Mouse (Mus musculus) layer of hippocampus, postnatal 36 days (tissue): Measurements from ENCODE around the gene Gprc5b. TPM values are rescaled to one million over a fixed set of nuclear protein-coding genes. Genes with fewer than 3 reads are reported as not detected.
A peak's percentile ranks its signal among the peaks of the same experiment; 100 is the strongest.

Experiments
- DNase-seq, 2 experiments: peaks; one replicate each; pipeline ENCODE4 v3.0.0; 2022
- total RNA-seq, 2 experiments: library from RNA; stranded (reverse); gene quantifications; 2 replicates each; pipeline ENCODE4 v1.2.3; 2021

Gene Gprc5b
- total RNA-seq, 2 experiments from 2014 or later, result 122 to 123 TPM

GRCm38 (mm10) chr7:118989275-118989856 lies 5.6 kb downstream of the Gprc5b start:
- no peak for DNase-seq

GRCm38 (mm10) chr7:118986369-118986768 lies 8.6 kb downstream of the Gprc5b start:
- DNase-seq, result no peak

- no peak for DNase-seq
Measured at GRCm38 (mm10) chr7:118985786-118986185, 9.2 kb downstream of the Gprc5b start.

DNA sequence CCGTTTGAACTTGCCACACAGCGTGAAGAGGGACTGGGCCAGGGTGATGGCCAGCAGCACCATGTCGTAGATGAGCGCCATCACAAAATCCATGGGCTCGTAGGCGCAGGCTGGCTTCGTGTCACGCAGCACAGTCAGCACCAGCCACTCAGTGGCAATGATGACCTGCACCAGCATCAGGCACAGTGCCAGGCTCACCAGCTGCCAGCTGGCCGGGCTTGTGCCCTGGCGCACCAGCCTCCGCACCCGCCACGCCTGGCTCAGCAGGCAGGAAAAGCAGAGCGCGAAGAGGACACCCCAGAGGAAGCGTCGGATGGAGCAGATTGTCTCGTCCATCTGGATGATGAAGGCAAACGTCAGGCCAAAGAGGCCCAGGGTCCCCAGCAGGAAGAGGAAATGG lies 11.1 kb downstream of the Gprc5b start:
- peak; percentile 83 to 87 for DNase-seq

GRCm38 (mm10) chr7:118982586-118982985 lies 12.4 kb downstream of the Gprc5b start:
- DNase-seq, result no peak

GRCm38 (mm10) chr7:118981831-118982230 lies 13.2 kb downstream of the Gprc5b start:
- no peak for DNase-seq

GRCm38 (mm10) chr7:118981346-118981745 lies 13.7 kb downstream of the Gprc5b start:
- DNase-seq, result no peak

- DNase-seq, result no peak
Measured at GRCm38 (mm10) chr7:118979708-118980107, 15.3 kb downstream of the Gprc5b start.

DNA sequence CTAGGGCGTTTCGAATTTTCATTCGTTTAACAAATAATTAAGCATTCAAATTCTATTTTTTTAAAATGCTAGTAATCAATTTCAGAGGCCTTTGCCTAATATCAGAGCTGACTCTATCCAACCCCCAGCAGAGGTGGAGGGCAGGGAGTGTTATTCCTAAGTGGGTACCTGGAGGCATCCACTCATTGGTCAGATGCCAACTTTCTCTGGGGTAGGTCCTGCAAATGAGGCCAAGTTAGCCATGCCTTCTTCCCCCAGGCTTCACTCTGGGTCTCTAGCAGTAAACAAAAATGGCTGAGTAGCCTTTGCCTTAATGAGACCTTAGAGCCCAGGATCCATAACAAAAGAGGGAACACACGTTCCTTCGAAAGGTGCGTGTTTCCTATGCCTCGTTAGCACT lies 15.9 kb downstream of the Gprc5b start:
- no peak for DNase-seq

GRCm38 (mm10) chr7:118977167-118977543 lies 17.9 kb downstream of the Gprc5b start:
- no peak for DNase-seq

GRCm38 (mm10) chr7:118976414-118977166 lies 18.4 kb downstream of the Gprc5b start:
- DNase-seq, result peak; percentile 66 to 79

GRCm38 (mm10) chr7:118975837-118976236 lies 19.2 kb downstream of the Gprc5b start:
- no peak for DNase-seq

- DNase-seq, result no peak
Measured at GRCm38 (mm10) chr7:118973377-118973776, 21.6 kb downstream of the Gprc5b start.

DNA sequence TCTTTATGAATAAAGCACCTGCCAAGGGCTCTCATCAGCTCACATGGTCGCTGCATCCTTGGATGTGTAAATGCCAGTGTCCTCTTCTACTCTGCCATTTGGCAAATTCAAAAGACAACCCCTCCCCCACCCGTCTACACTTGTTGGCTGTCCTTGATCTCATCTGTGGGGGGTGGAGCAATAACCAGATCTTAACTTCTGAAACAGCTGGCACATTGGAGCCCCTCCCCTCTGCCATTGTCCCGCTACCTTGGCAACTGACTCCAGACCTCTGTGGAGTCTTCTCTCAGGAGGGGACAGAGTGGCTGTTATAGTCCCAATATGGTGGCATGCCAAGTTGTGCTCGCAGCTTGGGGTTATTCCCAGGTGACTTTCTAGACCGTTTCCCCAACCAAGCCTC lies 22.7 kb downstream of the Gprc5b start:
- DNase-seq, result no peak

GRCm38 (mm10) chr7:118971499-118971898 lies 23.5 kb downstream of the Gprc5b start:
- no peak for DNase-seq

- no peak for DNase-seq
Measured at GRCm38 (mm10) chr7:118968870-118969269, 26.1 kb downstream of the Gprc5b start.

GRCm38 (mm10) chr7:118965198-118965597 lies 29.8 kb downstream of the Gprc5b start:
- no peak for DNase-seq

- no peak for DNase-seq
Measured at GRCm38 (mm10) chr7:118964777-118965176, 30.2 kb downstream of the Gprc5b start.

GRCm38 (mm10) chr7:118959209-118959608 lies 35.8 kb downstream of the Gprc5b start:
- no peak for DNase-seq

DNA sequence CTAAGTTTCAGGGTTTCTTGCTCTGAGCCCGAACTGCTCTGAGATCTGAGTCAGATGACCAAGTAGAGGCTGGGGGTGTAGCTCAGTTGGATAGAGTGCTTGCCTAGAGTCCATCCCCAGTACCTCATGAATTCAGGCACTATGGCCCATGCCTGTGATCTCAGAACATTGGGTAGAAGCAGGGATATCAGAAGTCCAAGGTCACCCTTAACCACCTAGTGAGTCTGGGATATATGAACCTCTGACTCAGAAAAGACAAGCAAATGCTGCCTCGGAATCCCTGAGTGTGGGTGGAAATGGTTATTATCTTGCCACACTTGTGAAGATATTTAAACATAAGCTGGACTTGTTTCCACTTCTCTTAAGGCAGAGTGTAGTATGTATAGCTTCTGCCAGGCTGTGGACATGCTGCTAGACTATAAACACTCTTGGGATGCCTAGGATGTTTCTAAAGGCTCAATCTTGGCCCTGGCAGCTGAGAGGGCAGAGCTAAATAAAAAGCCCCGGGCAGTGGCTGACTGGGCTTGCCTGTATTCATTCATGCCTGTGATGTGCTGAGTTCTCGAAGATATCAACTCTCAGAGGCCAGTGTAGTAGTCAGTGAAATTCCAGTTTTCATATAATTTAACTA lies 38.3 kb downstream of the Gprc5b start:
- DNase-seq, result no peak

- DNase-seq, result no peak
Measured at GRCm38 (mm10) chr7:118954968-118955367, 40.0 kb downstream of the Gprc5b start.

- no peak for DNase-seq
Measured at GRCm38 (mm10) chr7:118953626-118954282, 41.3 kb downstream of the Gprc5b start.

- no peak for DNase-seq
Measured at GRCm38 (mm10) chr7:118949749-118950148, 45.3 kb downstream of the Gprc5b start.
